Comparison of ENCODE assay signal across 8 mouse cellular contexts in genomic region chr8:109868680-109869361, GRCm38 (mm10). TPM values are rescaled to one million over a fixed set of nuclear protein-coding genes. Genes with fewer than 3 reads are reported as not detected.
A peak's percentile ranks its signal among the peaks of the same experiment; 100 is the strongest.
DNase-seq lines count a peak whose midpoint lies in the region; ATAC-seq and TF ChIP-seq lines count a peak whose summit lies in the region.

No protein-coding gene starts in this region.

- peak overlapping the region; percentile 84 for H3K4me2 ChIP-seq in kidney, postnatal 0 days (ENCODE audit: low read length)
- H3K4me2 ChIP-seq in liver, embryonic 14.5 days (ENCODE audit: low read depth): peak overlapping the region; percentile 90
- peak overlapping the region; percentile 94 for H3K4me2 ChIP-seq in neural tube, embryonic 11.5 days (ENCODE audit: low read depth)

- no peaks in the 10 kb centered on the region; the same call in 1 of the 2 replicates for H3K4me1 ChIP-seq in kidney, postnatal 0 days (replicated peaks; ENCODE audit: insufficient read depth, low read length)
- peaks cover 47 to 48% of the 10 kb centered on the region in 2 experiments for H3K4me1 ChIP-seq in liver, embryonic 14.5 days (replicated peaks; ENCODE audit: control insufficient read depth in 2 of 2, insufficient read depth in 2 of 2, low read length in 1 of 2)
- no peaks in the 10 kb centered on the region for H3K4me1 ChIP-seq in neural tube, embryonic 11.5 days (ENCODE audit: control insufficient read depth, insufficient read depth, low read length)

- H3K9ac ChIP-seq in kidney, postnatal 0 days (ENCODE audit: low read depth, low read length): peak overlapping the region; percentile 84
- peak overlapping the region; percentile 98 for H3K9ac ChIP-seq in liver, embryonic 14.5 days (replicated peaks)
- peak overlapping the region; percentile 94 for H3K9ac ChIP-seq in neural tube, embryonic 11.5 days (ENCODE audit: low read length)

- TF ChIP-seq EP300 in liver, embryonic 14.5 days (IDR thresholded peaks at IDR 0.05; ENCODE audit: low read depth): no peak

- H3K36me3 ChIP-seq in kidney, postnatal 0 days (ENCODE audit: insufficient read depth, low read length): no peaks in the 10 kb centered on the region
- peaks cover 3% of the 10 kb centered on the region; the same call in 1 of the 2 replicates for H3K36me3 ChIP-seq in liver, embryonic 14.5 days (replicated peaks; ENCODE audit: control insufficient read depth, insufficient read depth, low read depth)
- no peaks in the 10 kb centered on the region for H3K36me3 ChIP-seq in neural tube, embryonic 11.5 days (ENCODE audit: control insufficient read depth, insufficient read depth, low read length)

- H3K27me3 ChIP-seq in kidney, postnatal 0 days (ENCODE audit: insufficient read depth, low read length): no peaks in the 10 kb centered on the region
- no peaks in the 10 kb centered on the region for H3K27me3 ChIP-seq in liver, embryonic 14.5 days (ENCODE audit: control insufficient read depth, insufficient read depth, low read length)
- no peaks in the 10 kb centered on the region for H3K27me3 ChIP-seq in neural tube, embryonic 11.5 days (ENCODE audit: control insufficient read depth, insufficient read depth, low read length)

- peak; percentile 82 for ATAC-seq in kidney, postnatal 0 days (replicated peaks; ENCODE audit: low FRiP score, low read depth)
- ATAC-seq in liver, embryonic 14.5 days (ENCODE audit: insufficient read depth): peak; percentile 63
- peak; percentile 84 for ATAC-seq in neural tube, embryonic 11.5 days (ENCODE audit: insufficient read depth, low FRiP score, low TSS enrichment)

- DNase-seq in 3134 (ENCODE audit: extremely low read depth, insufficient read length, low spot score) (peak; percentile 79), MN1 (ENCODE audit: low spot score) (peak; percentile 77)
- peak; percentile 26 to 37 for DNase-seq in cerebellum, postnatal 4 days (ENCODE audit: low spot score in 2 of 2)
- DNase-seq in frontal cortex, postnatal 36 days (ENCODE audit: low spot score in 2 of 2): peak; percentile 63 to 71
- DNase-seq in kidney, postnatal 0 days (ENCODE audit: low spot score): peak; percentile 51
- DNase-seq in liver, embryonic 14.5 days (ENCODE audit: low read depth in 3 of 3, low spot score in 3 of 3): no peak
- DNase-seq in neural tube, embryonic 11.5 days (ENCODE audit: low spot score): peak; percentile 71
- DNase-seq in thymus, postnatal 14 days: peak; percentile 40

- peak overlapping the region; percentile 73 for H3K4me3 ChIP-seq in kidney, postnatal 0 days (replicated peaks; ENCODE audit: low read depth, low read length)
- peak overlapping the region; percentile 87 to 97 for H3K4me3 ChIP-seq in liver, embryonic 14.5 days (ENCODE audit: insufficient read depth in 1 of 2, low read depth in 2 of 2, low read length in 2 of 2)
- peak overlapping the region; percentile 95 for H3K4me3 ChIP-seq in neural tube, embryonic 11.5 days (ENCODE audit: low read depth, low read length)

- H3K9me3 ChIP-seq in kidney, postnatal 0 days (replicated peaks; ENCODE audit: low read length): no peaks in the 10 kb centered on the region
- no peaks in the 10 kb centered on the region for H3K9me3 ChIP-seq in liver, embryonic 14.5 days (ENCODE audit: control insufficient read depth, low read length)
- H3K9me3 ChIP-seq in neural tube, embryonic 11.5 days (ENCODE audit: control insufficient read depth, low read length): no peaks in the 10 kb centered on the region

- TF ChIP-seq CTCF in kidney, postnatal 0 days (IDR thresholded peaks at IDR 0.05; ENCODE audit: low read depth): no peak
- TF ChIP-seq CTCF in liver, embryonic 14.5 days (IDR thresholded peaks at IDR 0.05; ENCODE audit: low read depth): no peak

- under 1% methylated on average over 65 of the region's 78 CpGs for WGBS in kidney, postnatal 0 days
- under 1% methylated on average over 50 of the region's 78 CpGs for WGBS in liver, embryonic 14.5 days (ENCODE audit: insufficient replicate concordance)
- WGBS in neural tube, embryonic 11.5 days: under 1% methylated on average over 49 of the region's 78 CpGs

- peak overlapping the region; percentile 89 for H3K27ac ChIP-seq in kidney, postnatal 0 days
- H3K27ac ChIP-seq in liver, embryonic 14.5 days: peak overlapping the region; percentile 76
- peak overlapping the region; percentile 83 for H3K27ac ChIP-seq in neural tube, embryonic 11.5 days (ENCODE audit: low read depth, low read length)

RNA-seq across cellular contexts. Expression of gene Phlpp2, which starts 0.5 kb away (rescaled TPM):
- polyA plus RNA-seq in kidney, postnatal 0 days (2015; fragmentation: Nextera tagmentation; extraction: Ambion mirVana): 1.6 and 1.8 TPM in 2 replicates
- polyA plus RNA-seq in liver, embryonic 14.5 days (2012; rRNA removed): 6.5 TPM in 2 replicates
- polyA plus RNA-seq in liver, embryonic 14.5 days (2014; fragmentation: Nextera tagmentation; extraction: Ambion mirVana): 3.1 and 3.9 TPM in 2 replicates
- 2.5 and 3.4 TPM in 2 replicates for polyA plus RNA-seq in neural tube, embryonic 11.5 days (2014; fragmentation: Nextera tagmentation; extraction: Ambion mirVana)

Comparison
In these comparisons a context has a peak if more than half of its experiments do, and no peak if none do; other contexts are left out.
1. DNase-seq: peak in 3134 (single experiment), MN1 (single experiment), cerebellum, postnatal 4 days (2 of 2), frontal cortex, postnatal 36 days (2 of 2), kidney, postnatal 0 days (single experiment), neural tube, embryonic 11.5 days (single experiment) and thymus, postnatal 14 days (single experiment); none in liver, embryonic 14.5 days (0 of 3).
2. Peak in every context shown above with its lines, with median percentiles within 50 percentile points of each other: ATAC-seq, H3K27ac ChIP-seq, H3K4me2 ChIP-seq, H3K4me3 ChIP-seq and H3K9ac ChIP-seq.